In genomic region chr14:55557587-55557986, GRCm38 (mm10) we compare ENCODE assay signal across 14 mouse cellular contexts. TPM values are rescaled to one million over a fixed set of nuclear protein-coding genes. Genes with fewer than 3 reads are reported as not detected.
DNase-seq lines count a peak whose midpoint lies in the region; ATAC-seq and TF ChIP-seq lines count a peak whose summit lies in the region.
"Had no signal": no experiment of that assay in that cellular context is flagged by ENCODE, and none has a peak within 500 bp of the region (broad histone marks: within the 10 kb centered on the region; RNA-seq: fewer than 3 reads in every experiment).

No protein-coding gene starts in this region.

- H3K9me3 ChIP-seq in midbrain, embryonic 11.5 days (ENCODE audit: control insufficient read depth, low read length): no peaks in the 10 kb centered on the region
- no peaks in the 10 kb centered on the region for H3K9me3 ChIP-seq in midbrain, embryonic 16.5 days (replicated peaks; ENCODE audit: control insufficient read depth, low read length, poor library complexity, severe bottlenecking)
- no peaks in the 10 kb centered on the region for H3K9me3 ChIP-seq in liver, embryonic 13.5 days (replicated peaks)
- H3K9me3 ChIP-seq in midbrain, postnatal 0 days (ENCODE audit: low read length): no peaks in the 10 kb centered on the region
- H3K9me3 ChIP-seq: forebrain, embryonic 10.5 days; heart, embryonic 13.5 days; limb, embryonic 15.5 days; midbrain, embryonic 15.5 days; neural tube, embryonic 15.5 days had no signal

- no peak overlapping the region for H3K27ac ChIP-seq in midbrain, embryonic 11.5 days (ENCODE audit: low read depth, low read length)
- H3K27ac ChIP-seq in midbrain, embryonic 16.5 days (ENCODE audit: low read length): no peak overlapping the region
- H3K27ac ChIP-seq in kidney, adult 2 months (ENCODE audit: insufficient read depth, low read depth, low read length): peak overlapping the region; percentile 91
- H3K27ac ChIP-seq in liver, embryonic 13.5 days: peak overlapping the region; percentile 99
- H3K27ac ChIP-seq in midbrain, postnatal 0 days (ENCODE audit: low read depth, low read length): no peak overlapping the region
- H3K27ac ChIP-seq: forebrain, embryonic 10.5 days; heart, embryonic 13.5 days; limb, embryonic 15.5 days; midbrain, embryonic 15.5 days; neural tube, embryonic 15.5 days had no signal

- WGBS in midbrain, embryonic 11.5 days: 91% methylated on average over 3 of the region's 3 CpGs
- WGBS in midbrain, embryonic 16.5 days: 90% methylated on average over 3 of the region's 3 CpGs
- 74% methylated on average over 3 of the region's 3 CpGs for WGBS in kidney, adult 2 months
- 86% methylated on average over 3 of the region's 3 CpGs for WGBS in liver, embryonic 13.5 days (ENCODE audit: insufficient replicate concordance)
- 92% methylated on average over 3 of the region's 3 CpGs for WGBS in midbrain, postnatal 0 days

- H3K4me1 ChIP-seq in midbrain, embryonic 11.5 days (ENCODE audit: control insufficient read depth, insufficient read depth, low read length): peaks cover 9% of the 10 kb centered on the region
- H3K4me1 ChIP-seq in midbrain, embryonic 16.5 days (ENCODE audit: control insufficient read depth, insufficient read depth, low read length): peaks cover 20% of the 10 kb centered on the region
- peaks cover 12% of the 10 kb centered on the region for H3K4me1 ChIP-seq in kidney, adult 2 months (ENCODE audit: control insufficient read depth, insufficient read depth, low read length)
- H3K4me1 ChIP-seq in liver, embryonic 13.5 days (replicated peaks): peaks cover 67% of the 10 kb centered on the region
- peaks cover 7% of the 10 kb centered on the region; the same call in 1 of the 2 replicates for H3K4me1 ChIP-seq in midbrain, postnatal 0 days (ENCODE audit: insufficient read depth, low read length)

- TF ChIP-seq POLR2A in kidney, adult 2 months (IDR thresholded peaks at IDR 0.05; ENCODE audit: low read depth, low read length): no peak

- no peak overlapping the region for H3K4me3 ChIP-seq in midbrain, embryonic 11.5 days (ENCODE audit: low read depth, low read length)
- no peak overlapping the region for H3K4me3 ChIP-seq in midbrain, embryonic 16.5 days (ENCODE audit: low read depth, low read length)
- H3K4me3 ChIP-seq in kidney, adult 2 months (ENCODE audit: insufficient read depth, low read depth, low read length): no peak overlapping the region
- no peak overlapping the region for H3K4me3 ChIP-seq in liver, embryonic 13.5 days (replicated peaks)
- H3K4me3 ChIP-seq in midbrain, postnatal 0 days (ENCODE audit: low read depth, low read length): no peak overlapping the region
- H3K4me3 ChIP-seq: forebrain, embryonic 10.5 days; heart, embryonic 13.5 days; limb, embryonic 15.5 days; midbrain, embryonic 15.5 days; neural tube, embryonic 15.5 days had no signal

- H3K4me2 ChIP-seq in midbrain, embryonic 11.5 days: no peak overlapping the region
- H3K4me2 ChIP-seq in midbrain, embryonic 16.5 days (ENCODE audit: low read length): no peak overlapping the region
- H3K4me2 ChIP-seq in liver, embryonic 13.5 days: no peak overlapping the region
- no peak overlapping the region for H3K4me2 ChIP-seq in midbrain, postnatal 0 days (ENCODE audit: low read depth, low read length, poor library complexity, severe bottlenecking)
- H3K4me2 ChIP-seq: heart, embryonic 13.5 days; limb, embryonic 15.5 days; midbrain, embryonic 15.5 days; neural tube, embryonic 15.5 days had no signal

- DNase-seq in midbrain, embryonic 11.5 days (ENCODE audit: low spot score, missing footprints): peak; percentile 35
- DNase-seq in kidney, adult 2 months: peak; percentile 54
- DNase-seq in liver, embryonic 13.5 days: no peak
- DNase-seq in midbrain, postnatal 0 days (ENCODE audit: low spot score): no peak
- no peak for DNase-seq in layer of hippocampus, postnatal 36 days

- TF ChIP-seq CTCF in kidney, adult 2 months (conservative IDR thresholded peaks at IDR 0.05; ENCODE audit: insufficient read depth, insufficient read length, low read depth, low read length): no peak
- TF ChIP-seq CTCF in midbrain, postnatal 0 days (IDR thresholded peaks at IDR 0.05): no peak

- H3K36me3 ChIP-seq in midbrain, embryonic 11.5 days (ENCODE audit: control insufficient read depth, insufficient read depth, low read length): no peaks in the 10 kb centered on the region
- H3K36me3 ChIP-seq in midbrain, embryonic 16.5 days (ENCODE audit: control insufficient read depth, insufficient read depth, low read length): no peaks in the 10 kb centered on the region
- no peaks in the 10 kb centered on the region for H3K36me3 ChIP-seq in kidney, adult 2 months (ENCODE audit: control insufficient read depth, insufficient read depth, low read length)
- peaks cover 7% of the 10 kb centered on the region; the same call in 1 of the 2 replicates for H3K36me3 ChIP-seq in liver, embryonic 13.5 days
- no peaks in the 10 kb centered on the region for H3K36me3 ChIP-seq in midbrain, postnatal 0 days (ENCODE audit: insufficient read depth, low read length)
- H3K36me3 ChIP-seq: forebrain, embryonic 10.5 days; limb, embryonic 15.5 days; midbrain, embryonic 15.5 days; neural tube, embryonic 15.5 days had no signal

- ATAC-seq in midbrain, embryonic 11.5 days (ENCODE audit: low FRiP score): no peak
- ATAC-seq in midbrain, embryonic 16.5 days: no peak
- no peak for ATAC-seq in liver, embryonic 13.5 days (ENCODE audit: low read depth)
- ATAC-seq in midbrain, postnatal 0 days (ENCODE audit: low FRiP score): no peak
- ATAC-seq in monocyte, adult 5-6 weeks (replicated peaks; ENCODE audit: insufficient number of reproducible peaks, low FRiP score, low TSS enrichment, poor library complexity, severe bottlenecking): no peak
- ATAC-seq: midbrain, embryonic 15.5 days had no signal

- no peaks in the 10 kb centered on the region for H3K27me3 ChIP-seq in midbrain, embryonic 11.5 days (ENCODE audit: control insufficient read depth, insufficient read depth, low read length)
- no peaks in the 10 kb centered on the region for H3K27me3 ChIP-seq in midbrain, embryonic 16.5 days (ENCODE audit: control insufficient read depth, insufficient read depth, low read depth, low read length)
- H3K27me3 ChIP-seq in kidney, adult 2 months (replicated peaks; ENCODE audit: control insufficient read depth, insufficient read depth, low read length): no peaks in the 10 kb centered on the region
- H3K27me3 ChIP-seq in liver, embryonic 13.5 days: no peaks in the 10 kb centered on the region
- H3K27me3 ChIP-seq in midbrain, postnatal 0 days (ENCODE audit: insufficient read depth, low read length): no peaks in the 10 kb centered on the region
- H3K27me3 ChIP-seq: heart, embryonic 13.5 days; limb, embryonic 15.5 days; midbrain, embryonic 15.5 days; neural tube, embryonic 15.5 days had no signal

- no peak overlapping the region for H3K9ac ChIP-seq in midbrain, embryonic 11.5 days (ENCODE audit: low read length)
- H3K9ac ChIP-seq in midbrain, embryonic 16.5 days (ENCODE audit: low read depth, low read length): no peak overlapping the region
- H3K9ac ChIP-seq in liver, embryonic 13.5 days: peak overlapping the region; percentile 38
- H3K9ac ChIP-seq in midbrain, postnatal 0 days (replicated peaks; ENCODE audit: low read length, poor library complexity, severe bottlenecking): no peak overlapping the region
- H3K9ac ChIP-seq: heart, embryonic 13.5 days; limb, embryonic 15.5 days; midbrain, embryonic 15.5 days; neural tube, embryonic 15.5 days had no signal

RNA-seq across cellular contexts. Expression of gene Dcaf11, which starts 2.2 kb away (rescaled TPM):
- 76.4 and 85.4 TPM in 2 replicates for polyA plus RNA-seq in midbrain, embryonic 11.5 days (2014; fragmentation: Nextera tagmentation; extraction: Ambion mirVana)
- polyA plus RNA-seq in midbrain, embryonic 16.5 days (2015; fragmentation: Nextera tagmentation; extraction: Ambion mirVana): 134 and 137 TPM in 2 replicates
- polyA plus RNA-seq in kidney, adult 2 months (2012; rRNA removed): 223 and 243 TPM in 2 replicates
- polyA plus RNA-seq in liver, embryonic 13.5 days (2015; fragmentation: Nextera tagmentation; extraction: Ambion mirVana): 48.9 and 59.1 TPM in 2 replicates
- 98.3 and 103 TPM in 2 replicates for total RNA-seq in midbrain, postnatal 0 days (2014; rRNA removed)
- polyA plus RNA-seq in midbrain, postnatal 0 days (2015; fragmentation: Nextera tagmentation; extraction: Ambion mirVana): 102 and 114 TPM in 2 replicates
- 10 to 100 TPM; 82.5 to 83.2 TPM for total RNA-seq in layer of hippocampus, postnatal 36 days (2021)
- total RNA-seq in monocyte, adult 5-6 weeks (2017): 70.5 to 154 TPM (median 91.7 TPM) in 3 replicates

RNA-seq across cellular contexts. Expression of gene A730061H03Rik, which starts 2.6 kb away (rescaled TPM):
- 0.92 TPM in 1 of 2 replicates, not detected in the other for polyA plus RNA-seq in midbrain, embryonic 11.5 days (2014; fragmentation: Nextera tagmentation; extraction: Ambion mirVana)
- 0.55 and 0.72 TPM in 2 replicates for polyA plus RNA-seq in midbrain, embryonic 16.5 days (2015; fragmentation: Nextera tagmentation; extraction: Ambion mirVana)
- polyA plus RNA-seq in kidney, adult 2 months (2012; rRNA removed): 0.75 and 1.4 TPM in 2 replicates
- 1.6 and 1.8 TPM in 2 replicates for polyA plus RNA-seq in liver, embryonic 13.5 days (2015; fragmentation: Nextera tagmentation; extraction: Ambion mirVana)
- 5.4 TPM in 1 of 2 replicates, not detected in the other for total RNA-seq in midbrain, postnatal 0 days (2014; rRNA removed)
- polyA plus RNA-seq in midbrain, postnatal 0 days (2015; fragmentation: Nextera tagmentation; extraction: Ambion mirVana): 0.69 TPM in 1 of 2 replicates, not detected in the other
- 1 to 10 TPM; 1.3 to 1.4 TPM for total RNA-seq in layer of hippocampus, postnatal 36 days (2021)
- total RNA-seq in monocyte, adult 5-6 weeks (2017): 1.7 to 11.4 TPM in 2 of 3 replicates, not detected in the other
- total RNA-seq: gastrocnemius, adult 18-20 months had no signal
- polyA plus RNA-seq: embryonic facial prominence, embryonic 11.5 days; forebrain, embryonic 10.5 days; midbrain, embryonic 15.5 days had no signal

RNA-seq across cellular contexts. Expression of gene Pck2, which starts 17.5 kb away (rescaled TPM):
- polyA plus RNA-seq in midbrain, embryonic 11.5 days (2014; fragmentation: Nextera tagmentation; extraction: Ambion mirVana): 10.0 and 10.7 TPM in 2 replicates
- polyA plus RNA-seq in midbrain, embryonic 16.5 days (2015; fragmentation: Nextera tagmentation; extraction: Ambion mirVana): 29.5 and 30.6 TPM in 2 replicates
- polyA plus RNA-seq in kidney, adult 2 months (2012; rRNA removed): 22.9 and 27.4 TPM in 2 replicates
- polyA plus RNA-seq in liver, embryonic 13.5 days (2015; fragmentation: Nextera tagmentation; extraction: Ambion mirVana): 32.2 and 34.5 TPM in 2 replicates
- total RNA-seq in midbrain, postnatal 0 days (2014; rRNA removed): 27.8 and 29.1 TPM in 2 replicates
- polyA plus RNA-seq in midbrain, postnatal 0 days (2015; fragmentation: Nextera tagmentation; extraction: Ambion mirVana): 18.2 and 21.6 TPM in 2 replicates
- total RNA-seq in layer of hippocampus, postnatal 36 days (2021): 10 to 100 TPM; 42.6 to 45.8 TPM
- total RNA-seq in monocyte, adult 5-6 weeks (2017): 17.3 to 21.1 TPM (median 18.2 TPM) in 3 replicates

RNA-seq across cellular contexts. Expression of gene Fitm1, which starts 17.8 kb away (rescaled TPM):
- not detected in 2 replicates for polyA plus RNA-seq in midbrain, embryonic 11.5 days (2014; fragmentation: Nextera tagmentation; extraction: Ambion mirVana)
- polyA plus RNA-seq in midbrain, embryonic 16.5 days (2015; fragmentation: Nextera tagmentation; extraction: Ambion mirVana): 0.22 TPM in 1 of 2 replicates, not detected in the other
- polyA plus RNA-seq in kidney, adult 2 months (2012; rRNA removed): 115 and 116 TPM in 2 replicates
- polyA plus RNA-seq in liver, embryonic 13.5 days (2015; fragmentation: Nextera tagmentation; extraction: Ambion mirVana): 0.51 and 0.53 TPM in 2 replicates
- total RNA-seq in midbrain, postnatal 0 days (2014; rRNA removed): 0.33 and 0.80 TPM in 2 replicates
- 0.16 and 0.17 TPM in 2 replicates for polyA plus RNA-seq in midbrain, postnatal 0 days (2015; fragmentation: Nextera tagmentation; extraction: Ambion mirVana)
- not detected for total RNA-seq in layer of hippocampus, postnatal 36 days (2021)
- not detected in 3 replicates for total RNA-seq in monocyte, adult 5-6 weeks (2017)
- polyA plus RNA-seq: forebrain, embryonic 10.5 days had no signal

RNA-seq across cellular contexts. Expression of gene Psme1, which starts 20.3 kb away (rescaled TPM):
- polyA plus RNA-seq in midbrain, embryonic 11.5 days (2014; fragmentation: Nextera tagmentation; extraction: Ambion mirVana): 111 and 114 TPM in 2 replicates
- 238 and 262 TPM in 2 replicates for polyA plus RNA-seq in midbrain, embryonic 16.5 days (2015; fragmentation: Nextera tagmentation; extraction: Ambion mirVana)
- polyA plus RNA-seq in kidney, adult 2 months (2012; rRNA removed): 60.5 and 77.5 TPM in 2 replicates
- 103 and 111 TPM in 2 replicates for polyA plus RNA-seq in liver, embryonic 13.5 days (2015; fragmentation: Nextera tagmentation; extraction: Ambion mirVana)
- total RNA-seq in midbrain, postnatal 0 days (2014; rRNA removed): 119 and 147 TPM in 2 replicates
- polyA plus RNA-seq in midbrain, postnatal 0 days (2015; fragmentation: Nextera tagmentation; extraction: Ambion mirVana): 268 and 288 TPM in 2 replicates
- total RNA-seq in layer of hippocampus, postnatal 36 days (2021): 10 to 100 TPM; 50.3 to 50.4 TPM
- total RNA-seq in monocyte, adult 5-6 weeks (2017): 318 to 422 TPM (median 336 TPM) in 3 replicates

Comparison
In these comparisons a context has a peak if more than half of its experiments do, and no peak if none do; other contexts are left out.
1. DNase-seq: peak in midbrain, embryonic 11.5 days (single experiment) and kidney, adult 2 months (single experiment); none in liver, embryonic 13.5 days (single experiment), midbrain, postnatal 0 days (single experiment) and layer of hippocampus, postnatal 36 days (0 of 2).
2. H3K27ac ChIP-seq: peak in kidney, adult 2 months (single experiment) and liver, embryonic 13.5 days (single experiment); none in midbrain, embryonic 11.5 days (single experiment), midbrain, embryonic 16.5 days (single experiment) and midbrain, postnatal 0 days (single experiment).